Mouse (Mus musculus) ovary, adult 18-20 months (tissue): Measurements from ENCODE around the gene Guf1.
A peak's percentile ranks its signal among the peaks of the same experiment; 100 is the strongest.

ENCODE experiments used
- DNase-seq: peaks from one replicate; pipeline ENCODE4 v3.0.0; 2022; ENCODE audit warnings: low spot score, mixed read lengths

Guf1 gene

GRCm38 (mm10) chr5:69556628-69557403 is at the start of gene Guf1:
Gene Guf1, plus strand, starts transcription at chr5:69556923.
- peak; percentile 80 for DNase-seq

GRCm38 (mm10) chr5:69507045-69507444 is 49.7 kb upstream of the Guf1 start:
- no peak for DNase-seq

GRCm38 (mm10) chr5:69511631-69512030 is 45.1 kb upstream of the Guf1 start:
- no peak for DNase-seq

DNA sequence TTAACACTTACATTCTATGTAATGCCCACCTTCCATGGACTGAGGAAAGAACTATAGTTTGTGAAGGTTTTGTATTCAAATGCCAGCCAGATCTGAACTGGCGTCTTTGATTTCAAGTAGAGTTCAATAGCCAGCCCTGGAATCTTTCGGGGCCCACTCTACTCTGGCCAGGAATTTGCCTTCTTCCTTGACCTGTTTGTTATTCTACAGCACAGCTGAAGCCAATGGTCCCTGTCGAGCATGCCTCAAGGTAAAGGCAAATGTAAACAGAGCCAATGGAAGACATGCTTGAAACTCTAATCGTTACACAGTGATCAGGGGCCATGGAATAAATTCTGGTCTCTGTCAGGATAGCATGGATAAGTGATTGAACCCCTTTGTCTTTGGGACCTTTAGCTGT is 44.5 kb upstream of the Guf1 start:
- no peak for DNase-seq

GRCm38 (mm10) chr5:69520661-69521278 is 36.0 kb upstream of the Guf1 start:
- no peak for DNase-seq

- no peak for DNase-seq
These were observed 34.7 kb upstream of the Guf1 start for GRCm38 (mm10) chr5:69522064-69522463.

- no peak for DNase-seq
These were observed 32.8 kb upstream of the Guf1 start for GRCm38 (mm10) chr5:69523944-69524343.

- no peak for DNase-seq
These were observed 15.0 kb upstream of the Guf1 start for GRCm38 (mm10) chr5:69541680-69542079.

DNA sequence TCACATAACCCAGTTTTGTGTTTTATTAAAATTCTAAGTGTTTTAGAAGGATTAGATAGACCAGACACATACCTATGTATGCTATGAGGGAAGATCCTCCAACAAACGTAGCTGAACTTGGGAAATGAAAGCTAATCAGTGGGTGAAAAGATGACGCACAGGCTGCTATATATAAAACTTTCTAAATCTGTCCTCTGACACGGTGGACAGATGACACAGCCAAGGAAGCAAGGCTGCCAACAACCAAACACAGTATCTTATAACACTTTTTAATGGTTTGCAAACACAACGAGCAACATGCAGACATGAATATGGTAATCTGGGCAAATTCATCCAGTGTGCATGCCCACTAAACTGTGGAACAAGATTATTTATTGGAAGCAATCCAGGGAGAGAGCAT is 14.2 kb upstream of the Guf1 start, which contains the start of gene Yipf7:
Yipf7 (minus strand) TSS at position 160 of the 400 bp plus-strand sequence.
- no peak for DNase-seq

- no peak for DNase-seq
These were observed 747 bp downstream of the Guf1 start for GRCm38 (mm10) chr5:69557404-69557935.

- DNase-seq: peak; percentile 73
These were observed 35.1 kb downstream of the Guf1 start, which contains the start of gene Gnpda2 for GRCm38 (mm10) chr5:69591640-69592461. Gene Gnpda2, minus strand, starts transcription at chr5:69592340.

DNA sequence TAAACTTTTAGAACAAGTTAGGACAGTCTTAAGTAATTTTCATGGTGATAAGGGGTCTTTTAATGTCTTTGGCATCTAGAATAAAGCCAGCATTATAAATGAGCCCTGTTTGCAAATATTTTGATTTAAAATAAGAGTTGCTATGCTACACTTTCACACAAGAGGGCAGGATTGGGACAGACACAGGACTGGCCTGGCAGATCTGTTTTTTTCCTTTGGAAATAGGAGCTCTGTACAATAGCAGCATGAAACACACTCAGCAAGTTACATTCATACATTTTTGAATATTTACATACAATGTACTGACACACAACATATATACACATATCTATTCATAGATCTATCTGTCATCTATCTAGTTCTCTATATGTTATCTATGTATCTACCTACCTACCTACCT is 44.3 kb downstream of the Guf1 start:
- no peak for DNase-seq

DNA sequence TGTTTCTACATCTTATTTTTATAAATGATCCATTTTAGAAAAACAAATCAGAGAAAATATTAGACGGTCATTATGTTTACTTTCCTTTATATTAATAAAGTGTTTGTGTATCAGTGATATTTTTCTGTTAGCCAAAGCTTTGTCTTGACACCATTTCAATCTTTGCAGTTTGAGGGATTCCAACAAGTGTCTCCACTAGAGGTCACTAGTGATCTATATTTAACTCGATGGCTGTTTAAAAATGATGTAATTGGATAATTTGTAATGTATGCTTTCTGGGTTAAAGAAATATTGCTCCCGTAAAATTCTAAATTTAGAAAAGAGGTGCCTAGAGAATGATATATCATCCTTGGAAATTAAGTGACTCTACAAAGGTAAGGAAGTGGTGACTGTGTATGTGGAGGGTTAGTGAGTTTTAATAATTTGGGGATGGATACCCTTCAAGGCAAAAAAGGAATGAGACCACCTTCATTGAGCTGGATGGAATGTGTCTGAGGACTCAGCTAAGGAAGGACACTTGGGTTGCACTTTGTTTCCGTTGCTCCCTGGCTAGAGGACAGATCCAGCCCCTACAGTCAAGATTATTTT is 56.6 kb downstream of the Guf1 start:
- DNase-seq: no peak

DNA sequence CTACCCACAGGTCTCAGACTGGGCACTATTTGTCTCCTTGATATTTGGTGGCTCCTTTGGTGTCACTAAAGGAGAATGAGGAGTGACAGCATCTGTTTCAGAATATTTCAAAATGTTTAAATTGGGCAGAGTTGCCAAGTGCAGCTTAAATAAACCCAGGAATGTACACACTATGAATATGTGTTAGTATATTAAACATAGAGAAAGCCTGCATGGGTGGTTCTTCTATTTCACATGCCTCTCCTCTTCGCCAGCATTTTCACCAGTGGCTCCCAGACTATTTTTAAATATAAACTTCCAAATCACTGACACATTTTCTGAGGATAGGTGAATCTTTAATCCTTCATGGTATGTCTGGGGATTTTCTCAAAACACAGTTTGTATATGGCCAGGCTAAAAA is 64.2 kb downstream of the Guf1 start:
- DNase-seq: no peak
